Comparison of ENCODE assay signal across 41 mouse cellular contexts in the genomic region with DNA sequence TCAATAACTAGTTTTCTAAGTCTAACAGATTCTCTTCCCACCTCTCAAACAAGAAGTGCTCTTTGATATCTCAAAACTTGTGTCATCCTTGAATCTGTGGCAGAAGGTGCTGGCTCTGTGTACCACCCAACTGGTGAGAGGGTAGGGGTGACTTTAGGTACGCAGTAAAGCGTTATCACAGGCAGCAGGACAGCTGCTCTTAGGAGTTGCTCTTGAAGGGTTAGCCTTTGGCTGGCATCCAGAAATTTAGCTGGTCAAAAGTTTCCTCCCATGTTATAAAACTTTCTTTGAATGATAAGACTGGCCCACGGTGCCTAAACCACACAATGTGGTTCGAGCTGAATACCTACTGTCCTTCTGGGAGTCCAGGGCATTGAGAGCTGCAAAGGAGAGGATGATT. TPM values are rescaled to one million over a fixed set of nuclear protein-coding genes. Genes with fewer than 3 reads are reported as not detected.
A peak's percentile ranks its signal among the peaks of the same experiment; 100 is the strongest.
DNase-seq lines count a peak whose midpoint lies in the region; ATAC-seq lines count a peak whose summit lies in the region.
"Had no signal": no experiment of that assay in that cellular context is flagged by ENCODE, and none has a peak within 500 bp of the region (broad histone marks: within the 10 kb centered on the region; RNA-seq: fewer than 3 reads in every experiment).

No protein-coding gene starts in this region.

- H3K4me1 ChIP-seq in midbrain, embryonic 14.5 days (ENCODE audit: control insufficient read depth, insufficient read depth, low read length) = no peaks in the 10 kb centered on the region

- WGBS in midbrain, embryonic 14.5 days = 82% methylated on average over 4 of the region's 4 CpGs

- ATAC-seq in erythroid progenitor cell, adult 5-6 weeks (replicated peaks; ENCODE audit: low FRiP score, poor library complexity, severe bottlenecking) = peak; percentile 74
- no peak for ATAC-seq in midbrain, embryonic 14.5 days (ENCODE audit: low FRiP score, low TSS enrichment)
- ATAC-seq: forebrain, postnatal 0 days; inflammation-experienced regulatory T-cells, adult 6 months had no signal

- H3K4me2 ChIP-seq in midbrain, embryonic 14.5 days (ENCODE audit: low read length) = no peak overlapping the region
- H3K4me2 ChIP-seq: hindbrain, embryonic 15.5 days; liver, embryonic 15.5 days; neural tube, embryonic 13.5 days had no signal

- no peaks in the 10 kb centered on the region for H3K36me3 ChIP-seq in midbrain, embryonic 14.5 days (ENCODE audit: control insufficient read depth, insufficient read depth, low read length)
- H3K36me3 ChIP-seq: forebrain, embryonic 10.5 days; hindbrain, embryonic 10.5 days; hindbrain, embryonic 15.5 days; liver, embryonic 15.5 days; midbrain, embryonic 10.5 days; neural tube, embryonic 13.5 days had no signal

- H3K27ac ChIP-seq in midbrain, embryonic 14.5 days (replicated peaks; ENCODE audit: low read depth, low read length) = no peak overlapping the region
- H3K27ac ChIP-seq: forebrain, embryonic 10.5 days; hindbrain, embryonic 10.5 days; hindbrain, embryonic 15.5 days; liver, embryonic 15.5 days; midbrain, embryonic 10.5 days; neural tube, embryonic 13.5 days had no signal

- no peaks in the 10 kb centered on the region for H3K9me3 ChIP-seq in midbrain, embryonic 14.5 days (ENCODE audit: control insufficient read depth, low read length)
- H3K9me3 ChIP-seq: forebrain, embryonic 10.5 days; hindbrain, embryonic 10.5 days; hindbrain, embryonic 15.5 days; liver, embryonic 15.5 days; midbrain, embryonic 10.5 days; neural tube, embryonic 13.5 days had no signal

- H3K27me3 ChIP-seq in midbrain, embryonic 14.5 days (ENCODE audit: control insufficient read depth, insufficient read depth, low read length) = no peaks in the 10 kb centered on the region
- H3K27me3 ChIP-seq: CH12.LX; hindbrain, embryonic 15.5 days; liver, embryonic 15.5 days had no signal

- peak; percentile 72 for DNase-seq in 416B (ENCODE audit: low read depth)
- DNase-seq in MEL-GATA-1-ER (ENCODE audit: extremely low read depth, low read depth) = peak; percentile 61
- DNase-seq in skeletal muscle tissue, adult 2 months (ENCODE audit: low read depth, low spot score) = peak; percentile 9
- no peak for DNase-seq in midbrain, embryonic 14.5 days
- no peak for DNase-seq in thymus, postnatal 36 days
- no peak for DNase-seq in adrenal gland, postnatal 14 days
- no peak for DNase-seq in urinary bladder, postnatal 10 days (ENCODE audit: low spot score)
- DNase-seq: adrenal gland, adult 2 months; cerebellum, adult 11 months; cerebellum, adult 9-10 months; cerebellum, postnatal 36 days; forebrain, postnatal 0 days; gastrocnemius, postnatal 14 days; heart, postnatal 14 days; kidney, adult 11 months; kidney, postnatal 14 days; lung, postnatal 4 days; right cerebral cortex, postnatal 4 days had no signal

- H3K4me3 ChIP-seq in midbrain, embryonic 14.5 days (replicated peaks; ENCODE audit: low read depth, low read length) = no peak overlapping the region
- H3K4me3 ChIP-seq: forebrain, embryonic 10.5 days; hindbrain, embryonic 10.5 days; hindbrain, embryonic 15.5 days; liver, embryonic 15.5 days; midbrain, embryonic 10.5 days; neural tube, embryonic 13.5 days had no signal

- H3K9ac ChIP-seq in midbrain, embryonic 14.5 days (replicated peaks; ENCODE audit: low read length) = no peak overlapping the region
- H3K9ac ChIP-seq: forebrain, postnatal 0 days; hindbrain, embryonic 15.5 days; liver, embryonic 15.5 days; neural tube, embryonic 13.5 days had no signal

RNA-seq across cellular contexts. Expression of a gene that starts 4.5 kb away (rescaled TPM):
- total RNA-seq in erythroid progenitor cell, adult 5-6 weeks (2015; ENCODE audit: low replicate concordance) = 64.9 and 93.9 TPM in 2 replicates
- total RNA-seq in erythroid progenitor cell, adult 5-6 weeks (2017; ENCODE audit: low replicate concordance) = 117 and 134 TPM in 2 replicates
- polyA plus RNA-seq in midbrain, embryonic 14.5 days (2014; fragmentation: Nextera tagmentation; extraction: Ambion mirVana) = 58.9 and 80.5 TPM in 2 replicates
- total RNA-seq in adrenal gland, postnatal 14 days (2021) = 43.0 and 48.3 TPM in 2 replicates

RNA-seq across cellular contexts. Expression of a gene that starts 18.5 kb away (rescaled TPM):
- not detected in 2 replicates for total RNA-seq in erythroid progenitor cell, adult 5-6 weeks (2015; ENCODE audit: low replicate concordance)
- total RNA-seq in erythroid progenitor cell, adult 5-6 weeks (2017; ENCODE audit: low replicate concordance) = not detected in 2 replicates
- not detected in 2 replicates for polyA plus RNA-seq in midbrain, embryonic 14.5 days (2014; fragmentation: Nextera tagmentation; extraction: Ambion mirVana)
- not detected in 2 replicates for total RNA-seq in adrenal gland, postnatal 14 days (2021)
- total RNA-seq: adrenal gland, adult 2 months; CH12.LX; ES-E14; forebrain, postnatal 0 days; gastrocnemius, postnatal 14 days; granulocyte monocyte progenitor cell, adult 5-6 weeks; heart, postnatal 14 days; layer of hippocampus, adult 18-20 months; layer of hippocampus, postnatal 10 days; left cerebral cortex, adult 18-20 months; left cerebral cortex, postnatal 14 days; liver, adult 2 months; midbrain, postnatal 0 days had no signal
- polyA plus RNA-seq: adrenal gland, adult 2 months; C2C12; embryonic facial prominence, embryonic 11.5 days; forebrain, embryonic 10.5 days; forebrain, postnatal 0 days; heart, embryonic 14.5 days; hindbrain, embryonic 10.5 days; hindbrain, embryonic 15.5 days; kidney, embryonic 14.5 days; limb, embryonic 11.5 days; liver, adult 2 months; liver, embryonic 15.5 days; lung, embryonic 16.5 days; midbrain, embryonic 10.5 days; midbrain, postnatal 0 days; neural tube, embryonic 13.5 days had no signal

Comparison
In these comparisons a context has a peak if more than half of its experiments do, and no peak if none do; other contexts are left out.
1. DNase-seq: peak in 416B (single experiment), MEL-GATA-1-ER (single experiment) and skeletal muscle tissue, adult 2 months (single experiment); none in midbrain, embryonic 14.5 days (single experiment), thymus, postnatal 36 days (0 of 2), adrenal gland, postnatal 14 days (single experiment) and urinary bladder, postnatal 10 days (single experiment).